24 mouse cellular contexts compared by ENCODE assay signal in the genomic region with DNA sequence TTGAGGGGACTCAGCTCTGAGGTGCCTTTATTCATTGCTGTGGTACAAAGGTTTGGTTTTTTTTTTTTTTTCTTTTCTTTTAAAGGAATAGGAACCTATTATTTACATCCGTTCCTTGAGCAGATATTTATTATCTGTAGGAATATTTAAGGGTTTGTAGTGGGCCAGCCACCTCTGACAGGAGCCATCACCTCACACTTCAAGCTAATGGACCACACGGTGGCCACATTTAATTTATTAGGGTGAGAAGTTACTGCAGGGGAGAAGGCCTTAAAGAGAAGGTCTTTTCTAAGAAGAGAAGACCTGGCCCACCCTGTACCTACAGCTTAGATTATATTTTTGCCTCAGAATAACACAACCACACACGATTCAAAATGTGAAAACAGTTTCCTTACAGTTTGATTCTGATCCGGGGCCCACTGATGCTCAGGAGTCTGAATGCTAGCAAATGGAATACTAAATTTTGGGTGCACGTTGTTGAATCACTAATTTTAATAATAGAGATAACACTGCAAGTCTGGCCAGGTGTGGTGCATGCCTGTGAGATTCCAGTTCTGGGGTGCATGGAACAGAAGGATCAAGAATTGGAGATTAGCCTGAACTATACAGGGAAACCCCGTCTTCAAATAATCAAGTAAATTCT.
A peak's percentile ranks its signal among the peaks of the same experiment; 100 is the strongest.
DNase-seq lines count a peak whose midpoint lies in the region; ATAC-seq and TF ChIP-seq lines count a peak whose summit lies in the region.
"Had no signal": no experiment of that assay in that cellular context is flagged by ENCODE, and none has a peak within 500 bp of the region (broad histone marks: within the 10 kb centered on the region; RNA-seq: fewer than 3 reads in every experiment).

No protein-coding gene starts in this region.

- no peaks in the 10 kb centered on the region for H3K36me3 ChIP-seq in liver, embryonic 12.5 days
- no peaks in the 10 kb centered on the region for H3K36me3 ChIP-seq in G1E (replicated peaks)
- H3K36me3 ChIP-seq in liver, embryonic 15.5 days (replicated peaks) = no peaks in the 10 kb centered on the region
- H3K36me3 ChIP-seq: embryonic facial prominence, embryonic 15.5 days; forebrain, embryonic 15.5 days; hindbrain, embryonic 13.5 days; midbrain, embryonic 13.5 days; neural tube, embryonic 15.5 days had no signal

- peaks cover 38% of the 10 kb centered on the region for H3K4me1 ChIP-seq in liver, embryonic 12.5 days
- peaks cover 38% of the 10 kb centered on the region for H3K4me1 ChIP-seq in G1E (ENCODE audit: insufficient read depth, low read depth, low read length)
- H3K4me1 ChIP-seq in liver, embryonic 15.5 days (replicated peaks) = peaks cover 35% of the 10 kb centered on the region

- 14% methylated on average over 6 of the region's 6 CpGs for WGBS in liver, embryonic 12.5 days (ENCODE audit: insufficient replicate concordance)
- whole genome bisulfite sequencing in liver, embryonic 15.5 days (ENCODE audit: insufficient replicate concordance) = 13% methylated on average over 6 of the region's 6 CpGs

- peak overlapping the region; percentile 58; the same call in 1 of the 2 replicates for H3K4me3 ChIP-seq in liver, embryonic 12.5 days
- peak overlapping the region; percentile 7; the same call in 1 of the 2 replicates for H3K4me3 ChIP-seq in G1E (ENCODE audit: low read depth, low read length)
- H3K4me3 ChIP-seq in liver, embryonic 15.5 days (replicated peaks) = no peak overlapping the region
- H3K4me3 ChIP-seq: hindbrain, embryonic 13.5 days; left cerebral cortex, adult 2 months had no signal

- H3K27me3 ChIP-seq in liver, embryonic 12.5 days (replicated peaks) = peaks cover 84% of the 10 kb centered on the region
- H3K27me3 ChIP-seq in G1E (ENCODE audit: insufficient read depth, low read length) = peaks cover 13% of the 10 kb centered on the region; the same call in 1 of the 2 replicates
- H3K27me3 ChIP-seq in liver, embryonic 15.5 days = peaks cover 96% of the 10 kb centered on the region

- peak overlapping the region; percentile 81 for H3K4me2 ChIP-seq in liver, embryonic 12.5 days
- peak overlapping the region; percentile 69; the same call in 1 of the 2 replicates for H3K4me2 ChIP-seq in liver, embryonic 15.5 days

- no peaks in the 10 kb centered on the region for H3K9me3 ChIP-seq in liver, embryonic 12.5 days (replicated peaks)
- H3K9me3 ChIP-seq in G1E (replicated peaks) = no peaks in the 10 kb centered on the region
- H3K9me3 ChIP-seq in liver, embryonic 15.5 days (replicated peaks) = no peaks in the 10 kb centered on the region
- H3K9me3 ChIP-seq: embryonic facial prominence, embryonic 15.5 days; forebrain, embryonic 15.5 days; hindbrain, embryonic 13.5 days; midbrain, embryonic 13.5 days; neural tube, embryonic 15.5 days had no signal

- H3K9ac ChIP-seq in liver, embryonic 12.5 days = no peak overlapping the region
- no peak overlapping the region for H3K9ac ChIP-seq in liver, embryonic 15.5 days
- H3K9ac ChIP-seq: embryonic facial prominence, embryonic 15.5 days; forebrain, embryonic 15.5 days; hindbrain, embryonic 13.5 days; midbrain, embryonic 13.5 days; neural tube, embryonic 15.5 days had no signal

- ATAC-seq in liver, embryonic 12.5 days = no peak
- no peak for ATAC-seq in G1E (ENCODE audit: extremely low read depth, insufficient number of reproducible peaks, low FRiP score, poor library complexity, severe bottlenecking)
- no peak for ATAC-seq in liver, embryonic 15.5 days (ENCODE audit: insufficient read depth)
- ATAC-seq: forebrain, embryonic 15.5 days; inflammation-experienced regulatory T-cells, adult 6 months; midbrain, embryonic 13.5 days had no signal

- no peak for TF ChIP-seq CTCF in G1E (IDR thresholded peaks at IDR 0.05; ENCODE audit: low read depth, low read length)

- no peak overlapping the region for H3K27ac ChIP-seq in liver, embryonic 12.5 days
- no peak overlapping the region for H3K27ac ChIP-seq in liver, embryonic 15.5 days (replicated peaks)
- H3K27ac ChIP-seq: embryonic facial prominence, embryonic 15.5 days; forebrain, embryonic 15.5 days; heart, adult 2 months; hindbrain, embryonic 13.5 days; kidney, postnatal 0 days; left cerebral cortex, adult 2 months; midbrain, embryonic 13.5 days; neural tube, embryonic 15.5 days; stomach, postnatal 0 days had no signal

- no peak for DNase-seq in liver
- DNase-seq in G1E (ENCODE audit: low spot score) = no peak
- DNase-seq in induced T-regulatory cell, adult 2 months (ENCODE audit: low read depth) = peak; percentile 16
- no peak for DNase-seq in left cerebral cortex, adult 11 months (ENCODE audit: low spot score)
- DNase-seq in ovary, postnatal 10 days (ENCODE audit: low spot score) = no peak
- DNase-seq: adrenal gland, postnatal 36 days; cerebellum, adult 18-20 months; cerebellum, postnatal 36 days; gastrocnemius, postnatal 36 days; heart, adult 2 months; heart, postnatal 36 days; layer of hippocampus, adult 9-11 months; thymus, adult 2 months had no signal
